Mouse (Mus musculus) left cerebral cortex, adult 9 months (tissue): ENCODE results near the gene Olfr472.
"Not testable (repeated sequence)": the region's sequence is repeated elsewhere in the genome, so short reads cannot be mapped to it uniquely, and the experiment has no call there.

Experiments used
- DNase-seq, 2 experiments: peaks; one replicate each; pipeline ENCODE4 v3.0.0; 2022; ENCODE audit warnings: low spot score in 2 of 2

Olfr472 gene

GRCm38 (mm10) chr7:107897602-107898001, at the start of gene Olfr472:
Gene Olfr472 (plus strand): TSS chr7:107897902.
- DNase-seq: no peak

GRCm38 (mm10) chr7:107930146-107930545, 32.4 kb downstream of the Olfr472 start, which contains the start of gene Olfr473:
Gene Olfr473 (plus strand): TSS chr7:107930446.
- DNase-seq: no peak

- DNase-seq: not testable (repeated sequence)
These were observed 54.8 kb downstream of the Olfr472 start for GRCm38 (mm10) chr7:107952539-107952938.

DNA sequence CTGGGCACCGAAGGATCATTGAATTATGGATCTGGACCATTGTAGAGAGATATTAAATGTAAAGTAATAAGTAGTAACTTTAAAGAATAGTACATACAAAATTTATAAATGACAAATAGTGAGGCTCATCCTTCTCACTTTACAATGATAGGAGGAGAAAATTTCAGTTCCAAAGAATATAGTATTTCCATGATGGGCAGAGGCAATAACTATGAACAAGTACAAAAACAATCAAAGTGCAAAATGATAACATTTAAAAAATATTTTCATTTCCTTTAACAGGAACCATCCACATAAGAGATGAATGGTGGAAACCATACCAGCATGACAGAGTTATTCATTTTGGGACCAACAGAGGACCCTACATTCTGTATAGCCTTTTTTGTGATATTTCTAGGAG, 56.6 kb downstream of the Olfr472 start, which contains the start of gene Olfr474:
TSS of gene Olfr474 (plus strand) at position 301 of the 400 bp plus-strand sequence.
- DNase-seq: no peak
